Mouse (Mus musculus): ENCODE measurements around the gene Mras. TPM values are rescaled to one million over a fixed set of nuclear protein-coding genes. Genes with fewer than 3 reads are reported as not detected.

Gene Mras
- polyA plus RNA-seq (2015; fragmentation: Nextera tagmentation; extraction: Ambion mirVana) = 10.6 and 11.4 TPM in 2 replicates

DNA sequence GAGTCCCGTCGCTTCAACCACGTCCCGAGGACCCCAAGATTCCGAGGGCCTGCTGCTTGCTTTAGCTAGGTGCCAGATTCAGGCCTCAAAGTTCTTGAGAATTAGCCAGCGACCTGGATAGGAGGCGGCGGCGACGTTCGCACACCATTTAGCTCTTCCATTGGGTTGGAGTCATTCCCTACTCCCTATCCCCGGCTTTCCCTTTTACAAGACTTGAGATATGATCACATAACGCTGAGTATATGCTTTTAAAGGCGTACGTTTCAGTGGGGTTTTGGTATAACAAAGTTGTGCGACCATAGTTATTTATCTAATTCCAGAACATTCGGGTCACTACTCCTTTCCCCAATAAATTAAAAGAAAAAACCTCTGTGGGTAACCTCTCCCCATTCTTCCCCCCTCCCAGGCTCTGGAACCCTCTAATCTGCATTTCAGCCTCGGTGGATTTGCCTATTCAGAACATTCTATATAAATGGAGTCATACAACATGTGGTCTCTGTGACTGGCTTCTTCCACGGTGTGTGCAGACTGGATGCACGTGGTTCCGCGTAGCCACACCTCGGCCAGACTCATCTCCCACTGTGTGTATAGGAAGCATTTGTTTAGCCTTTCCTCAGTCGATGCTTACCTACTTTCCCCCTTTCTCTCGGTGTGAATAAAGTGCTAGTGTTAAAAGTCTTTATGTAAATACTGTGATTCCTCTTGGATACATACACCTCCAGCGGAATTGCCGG lies at the start of gene Mras:
Mras (minus strand) TSS at position 351 of the 734 bp plus-strand sequence.
- peaks cover 33% of the 10 kb centered on the region for H3K4me1 ChIP-seq
- no peak for ATAC-seq (replicated peaks; ENCODE audit: low FRiP score)
- peak within 1 kb of the TSS; percentile 83 for H3K4me3 ChIP-seq (replicated peaks)
- H3K9ac ChIP-seq = peak within 1 kb of the TSS; percentile 77
- 18% methylated on average over 27 of the region's 27 CpGs for WGBS
- peak within 1 kb of the TSS; percentile 93 for H3K4me2 ChIP-seq
- no peaks in the 10 kb centered on the region for H3K36me3 ChIP-seq
- peak within 1 kb of the TSS; percentile 79 for H3K27ac ChIP-seq
- no peaks in the 10 kb centered on the region for H3K9me3 ChIP-seq (replicated peaks)
- peaks cover 24% of the 10 kb centered on the region for H3K27me3 ChIP-seq

DNA sequence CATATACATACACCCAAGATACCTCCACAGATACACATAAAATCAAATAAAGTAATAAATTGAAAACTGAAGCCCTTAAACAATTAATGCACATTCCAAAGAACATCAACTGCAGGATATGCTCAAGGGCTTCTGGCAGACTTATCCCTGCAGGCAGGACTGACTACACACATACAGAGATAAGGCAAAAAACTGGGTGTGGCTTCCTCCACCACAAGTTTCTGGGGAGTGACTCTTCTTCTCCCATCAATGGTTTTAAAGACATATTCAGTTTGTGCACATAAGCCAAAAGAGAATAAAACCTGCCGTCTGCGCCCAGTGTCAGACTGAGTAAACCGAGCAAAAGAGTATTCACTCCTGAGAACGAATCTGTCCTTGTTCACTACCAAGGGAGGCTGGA lies 48.0 kb upstream of the Mras start:
- 90% methylated on average over 4 of the region's 4 CpGs for WGBS

DNA sequence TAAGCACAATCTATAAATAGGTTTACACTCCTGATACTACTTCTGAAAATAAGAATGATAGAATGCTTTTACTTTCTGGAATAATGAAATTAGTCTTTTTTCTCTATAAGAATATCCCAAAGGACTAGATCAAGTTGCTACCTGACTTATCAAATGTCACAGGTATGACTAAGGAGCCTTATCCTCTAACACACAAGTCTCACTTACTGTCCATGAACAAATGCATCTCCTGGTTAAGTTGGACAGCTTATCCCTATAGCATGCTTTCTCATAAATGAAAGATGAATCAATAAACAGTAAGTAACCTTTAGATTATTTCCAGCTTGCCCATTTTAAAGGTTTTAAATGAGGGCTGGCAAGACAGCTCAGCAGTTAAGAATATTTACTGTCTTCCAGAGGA lies 47.5 kb upstream of the Mras start:
- H3K36me3 ChIP-seq = peaks cover 80% of the 10 kb centered on the region
- H3K9ac ChIP-seq = no peak overlapping the region
- H3K27me3 ChIP-seq = no peaks in the 10 kb centered on the region
- no peak overlapping the region for H3K27ac ChIP-seq
- no peaks in the 10 kb centered on the region for H3K9me3 ChIP-seq (replicated peaks)
- no peaks in the 10 kb centered on the region for H3K4me1 ChIP-seq
- H3K4me2 ChIP-seq = no peak overlapping the region
- no peak for ATAC-seq (replicated peaks; ENCODE audit: low FRiP score)
- no peak overlapping the region for H3K4me3 ChIP-seq (replicated peaks)

More for the DNA sequence above, 48.0 kb upstream of the Mras start:
- Histone ChIP-seq H3K9me3 (replicated peaks) (no peaks in the 10 kb centered on the region), H3K36me3 (peaks cover 80% of the 10 kb centered on the region), H3K27ac (no peak overlapping the region), H3K9ac (no peak overlapping the region), H3K27me3 (no peaks in the 10 kb centered on the region), H3K4me3 (replicated peaks) (no peak overlapping the region), H3K4me2 (no peak overlapping the region), H3K4me1 (no peaks in the 10 kb centered on the region)
- no peak for ATAC-seq (replicated peaks; ENCODE audit: low FRiP score)

- Histone ChIP-seq H3K4me3 (replicated peaks) (no peak overlapping the region), H3K4me2 (no peak overlapping the region), H3K27ac (no peak overlapping the region), H3K4me1 (no peaks in the 10 kb centered on the region), H3K36me3 (peaks cover 75% of the 10 kb centered on the region), H3K27me3 (no peaks in the 10 kb centered on the region), H3K9me3 (replicated peaks) (no peaks in the 10 kb centered on the region), H3K9ac (no peak overlapping the region)
- 89% methylated on average over 4 of the region's 4 CpGs for WGBS
- ATAC-seq (replicated peaks; ENCODE audit: low FRiP score) = no peak
Observed at GRCm38 (mm10) chr9:99483191-99483590, 46.0 kb upstream of the Mras start.

GRCm38 (mm10) chr9:99480764-99481163 lies 43.6 kb upstream of the Mras start:
- Histone ChIP-seq H3K9me3 (replicated peaks) (no peaks in the 10 kb centered on the region), H3K27me3 (no peaks in the 10 kb centered on the region), H3K9ac (no peak overlapping the region), H3K4me1 (no peaks in the 10 kb centered on the region), H3K4me2 (no peak overlapping the region), H3K27ac (no peak overlapping the region), H3K4me3 (replicated peaks) (no peak overlapping the region), H3K36me3 (peaks cover 51% of the 10 kb centered on the region)
- 88% methylated on average over 4 of the region's 4 CpGs for WGBS
- no peak for ATAC-seq (replicated peaks; ENCODE audit: low FRiP score)

- ATAC-seq (replicated peaks; ENCODE audit: low FRiP score) = no peak
- H3K27me3 ChIP-seq = no peaks in the 10 kb centered on the region
- no peaks in the 10 kb centered on the region for H3K4me1 ChIP-seq
- H3K9ac ChIP-seq = no peak overlapping the region
- no peak overlapping the region for H3K4me2 ChIP-seq
- no peaks in the 10 kb centered on the region for H3K9me3 ChIP-seq (replicated peaks)
- H3K27ac ChIP-seq = no peak overlapping the region
- no peak overlapping the region for H3K4me3 ChIP-seq (replicated peaks)
- 66% methylated on average over 9 of the region's 9 CpGs for WGBS
- H3K36me3 ChIP-seq = peaks cover 51% of the 10 kb centered on the region
Observed at GRCm38 (mm10) chr9:99479181-99479711, 42.1 kb upstream of the Mras start.

DNA sequence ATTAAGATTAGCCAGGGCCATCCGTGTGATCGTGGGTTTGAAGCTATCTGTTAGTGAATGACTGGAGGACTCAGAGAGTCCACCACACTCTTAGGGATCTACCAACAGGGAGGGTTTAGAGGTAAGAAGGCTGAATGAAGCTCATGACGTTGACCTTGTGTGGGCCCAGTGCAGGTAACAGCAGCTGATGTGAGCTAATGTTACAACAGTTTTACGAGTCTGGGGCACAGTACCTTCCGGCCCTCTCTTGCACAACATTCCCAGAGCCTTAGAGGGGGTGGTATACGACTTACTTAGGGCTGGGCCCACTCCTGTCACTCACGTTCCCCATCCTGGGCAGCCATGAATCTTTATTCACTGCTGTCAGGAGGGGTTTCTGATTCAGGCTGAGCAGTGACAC lies 34.2 kb upstream of the Mras start:
- 51% methylated on average over 7 of the region's 7 CpGs for WGBS
- H3K4me2 ChIP-seq = no peak overlapping the region
- 0 out of 2 replicates have a peak, but pooled peaks cover 10% of the 10 kb centered on the region for H3K4me1 ChIP-seq
- no peaks in the 10 kb centered on the region for H3K9me3 ChIP-seq (replicated peaks)
- H3K9ac ChIP-seq = no peak overlapping the region
- H3K36me3 ChIP-seq = peaks cover 9% of the 10 kb centered on the region
- no peaks in the 10 kb centered on the region for H3K27me3 ChIP-seq
- H3K27ac ChIP-seq = no peak overlapping the region
- no peak overlapping the region for H3K4me3 ChIP-seq (replicated peaks)
- no peak for ATAC-seq (replicated peaks; ENCODE audit: low FRiP score)

DNA sequence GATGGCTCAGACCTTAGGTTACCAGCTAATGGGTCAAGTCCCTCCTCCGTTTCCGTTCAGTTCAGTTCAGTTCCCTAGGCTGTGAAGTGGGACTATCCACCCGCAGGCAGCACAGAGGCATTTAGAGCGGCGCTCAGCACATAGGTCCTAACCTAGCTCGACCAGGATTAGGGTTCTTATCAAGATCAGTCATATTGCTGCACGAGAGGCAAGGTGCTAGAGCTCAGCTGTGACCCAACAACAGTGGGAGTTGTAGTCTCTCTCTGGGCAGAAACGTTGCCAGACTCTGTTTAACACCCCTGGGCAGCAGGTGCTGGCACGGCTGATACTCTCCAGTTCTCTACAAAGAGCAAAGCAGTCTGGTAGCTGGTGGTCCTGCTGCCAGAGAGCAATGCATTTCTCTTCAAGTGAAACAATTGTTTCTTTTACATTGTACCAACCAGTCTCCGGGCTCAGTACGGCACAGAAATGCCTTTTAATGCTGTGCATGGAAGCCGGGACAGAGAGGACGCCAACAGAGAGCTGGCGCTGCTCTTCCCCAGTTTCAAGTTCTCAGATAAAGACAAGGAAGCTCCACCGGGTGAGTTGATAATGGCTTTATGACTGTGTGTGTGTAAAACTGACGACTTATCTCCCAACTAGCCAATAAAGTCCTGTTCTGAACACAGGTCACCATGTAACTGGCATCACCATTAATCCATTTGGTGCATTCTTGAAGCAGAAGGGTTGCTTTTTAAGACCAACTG lies 33.3 kb upstream of the Mras start:
- H3K4me2 ChIP-seq = no peak overlapping the region
- ATAC-seq (replicated peaks; ENCODE audit: low FRiP score) = no peak; the same call in 1 of the 2 replicates
- H3K27me3 ChIP-seq = no peaks in the 10 kb centered on the region
- H3K9me3 ChIP-seq (replicated peaks) = no peaks in the 10 kb centered on the region
- H3K9ac ChIP-seq = no peak overlapping the region
- 0 out of 2 replicates have a peak, but pooled peaks cover 10% of the 10 kb centered on the region for H3K4me1 ChIP-seq
- H3K36me3 ChIP-seq = peaks cover 8% of the 10 kb centered on the region
- H3K27ac ChIP-seq = no peak overlapping the region
- WGBS = 51% methylated on average over 16 of the region's 16 CpGs
- no peak overlapping the region for H3K4me3 ChIP-seq (replicated peaks)

- H3K36me3 ChIP-seq = peaks cover under 1% of the 10 kb centered on the region; the same call in 1 of the 2 replicates
- H3K4me2 ChIP-seq = no peak overlapping the region
- no peaks in the 10 kb centered on the region for H3K27me3 ChIP-seq
- 63% methylated on average over 8 of the region's 8 CpGs for WGBS
- ATAC-seq (replicated peaks; ENCODE audit: low FRiP score) = 0 out of 2 replicates have a peak, but pooled peaks have one; percentile 33
- no peak overlapping the region for H3K9ac ChIP-seq
- no peak overlapping the region for H3K27ac ChIP-seq
- H3K4me1 ChIP-seq = 0 out of 2 replicates have a peak, but pooled peaks cover 10% of the 10 kb centered on the region
- no peaks in the 10 kb centered on the region for H3K9me3 ChIP-seq (replicated peaks)
- no peak overlapping the region for H3K4me3 ChIP-seq (replicated peaks)
Observed at GRCm38 (mm10) chr9:99469681-99470273, 32.6 kb upstream of the Mras start.

DNA sequence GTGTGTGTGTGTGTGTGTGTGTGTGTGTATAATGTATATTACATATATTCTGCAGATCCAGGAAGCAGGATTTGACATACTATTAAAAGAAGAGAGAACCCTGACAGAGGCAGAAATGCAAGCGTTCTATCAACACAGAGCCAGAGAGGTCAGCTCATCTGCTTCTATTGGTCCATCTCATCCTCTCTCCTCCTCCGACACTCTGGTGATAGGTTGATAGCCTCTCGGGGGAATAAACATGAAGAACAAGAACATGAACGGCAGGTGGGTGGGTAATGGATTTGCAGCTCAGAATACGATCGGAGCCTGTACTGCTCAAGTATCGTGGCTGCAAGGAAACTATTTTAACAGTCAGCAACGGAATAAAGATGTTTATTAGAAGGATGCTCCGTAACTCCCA lies 31.4 kb upstream of the Mras start:
- Histone ChIP-seq H3K36me3 (no peaks in the 10 kb centered on the region), H3K9ac (no peak overlapping the region), H3K4me3 (replicated peaks) (no peak overlapping the region), H3K27me3 (no peaks in the 10 kb centered on the region), H3K4me1 (0 out of 2 replicates have a peak, but pooled peaks cover 10% of the 10 kb centered on the region), H3K27ac (no peak overlapping the region), H3K4me2 (no peak overlapping the region), H3K9me3 (replicated peaks) (no peaks in the 10 kb centered on the region)
- ATAC-seq (replicated peaks; ENCODE audit: low FRiP score) = no peak
- 76% methylated on average over 9 of the region's 9 CpGs for WGBS

DNA sequence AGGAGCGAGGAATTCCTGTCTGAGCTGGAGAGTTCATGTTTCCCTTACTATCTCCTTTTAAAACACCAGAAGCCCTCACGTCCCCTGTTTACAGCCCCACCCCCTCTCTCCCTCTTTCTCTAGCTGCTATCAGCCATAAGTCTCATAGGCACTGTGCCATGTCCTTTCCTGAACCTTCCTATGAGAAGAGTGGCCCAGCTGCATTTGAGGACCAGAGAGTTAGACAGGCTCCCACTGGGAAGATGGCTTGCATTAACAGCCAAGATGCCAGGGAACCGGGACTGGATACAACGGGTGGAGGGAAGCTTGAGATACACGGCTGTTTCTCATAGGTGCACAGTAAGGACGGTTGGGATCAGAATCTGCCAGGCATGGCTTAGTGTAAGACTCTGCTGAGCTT lies 27.7 kb upstream of the Mras start:
- 79% methylated on average over 6 of the region's 6 CpGs for WGBS
- Histone ChIP-seq H3K4me1 (0 out of 2 replicates have a peak, but pooled peaks cover 3% of the 10 kb centered on the region), H3K4me2 (no peak overlapping the region), H3K27ac (no peak overlapping the region), H3K4me3 (replicated peaks) (no peak overlapping the region), H3K27me3 (no peaks in the 10 kb centered on the region), H3K9ac (no peak overlapping the region), H3K9me3 (replicated peaks) (no peaks in the 10 kb centered on the region), H3K36me3 (no peaks in the 10 kb centered on the region)
- no peak for ATAC-seq (replicated peaks; ENCODE audit: low FRiP score)

DNA sequence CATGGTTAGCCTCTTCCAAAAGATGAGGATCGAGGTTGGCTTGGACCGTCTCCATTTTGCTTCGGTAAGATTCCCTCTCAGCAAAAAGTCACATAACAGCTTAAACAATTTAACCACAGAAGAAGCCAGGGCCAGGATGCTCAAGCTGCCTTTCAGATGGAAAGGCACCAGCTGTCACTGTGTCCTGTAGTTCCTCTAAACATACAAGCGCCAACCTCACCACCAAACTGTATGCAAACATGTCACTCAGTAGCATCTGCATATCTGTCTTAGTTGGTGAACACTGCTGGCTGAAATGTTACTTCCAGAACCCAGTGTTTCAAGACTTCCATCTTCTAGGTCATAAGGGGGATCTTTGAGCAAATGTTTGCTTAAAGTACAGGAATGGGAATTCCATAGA lies 22.5 kb upstream of the Mras start:
- WGBS = 91% methylated on average over 4 of the region's 4 CpGs
- no peak for ATAC-seq (replicated peaks; ENCODE audit: low FRiP score)
- H3K4me2 ChIP-seq = no peak overlapping the region
- H3K36me3 ChIP-seq = no peaks in the 10 kb centered on the region
- no peaks in the 10 kb centered on the region for H3K9me3 ChIP-seq (replicated peaks)
- H3K27me3 ChIP-seq = 0 out of 2 replicates have a peak, but pooled peaks cover 3% of the 10 kb centered on the region
- H3K4me1 ChIP-seq = no peaks in the 10 kb centered on the region
- H3K9ac ChIP-seq = no peak overlapping the region
- H3K4me3 ChIP-seq (replicated peaks) = no peak overlapping the region
- no peak overlapping the region for H3K27ac ChIP-seq

Measured in kidney, embryonic 15.5 days (tissue).